Mouse (Mus musculus) cortical plate, adult 2 months (tissue): ENCODE data around the gene Htr1f.

Experiments
- CTCF ChIP-seq: fragments of 200-500 bp; IDR thresholded peaks from 2 replicates; pipeline ENCODE4 v1.5.1; 2011; ENCODE audit warnings: mild to moderate bottlenecking, control low read depth, low read length; ENCODE audit not compliant: insufficient read depth; ENCODE audit errors: extremely low read depth
- POLR2A ChIP-seq: fragments of 200-500 bp; IDR thresholded peaks from 2 replicates; pipeline ENCODE4 v1.6.1; 2011; ENCODE audit warnings: mild to moderate bottlenecking, low read length, control low read depth; ENCODE audit not compliant: insufficient read depth; ENCODE audit errors: extremely low read depth

DNA sequence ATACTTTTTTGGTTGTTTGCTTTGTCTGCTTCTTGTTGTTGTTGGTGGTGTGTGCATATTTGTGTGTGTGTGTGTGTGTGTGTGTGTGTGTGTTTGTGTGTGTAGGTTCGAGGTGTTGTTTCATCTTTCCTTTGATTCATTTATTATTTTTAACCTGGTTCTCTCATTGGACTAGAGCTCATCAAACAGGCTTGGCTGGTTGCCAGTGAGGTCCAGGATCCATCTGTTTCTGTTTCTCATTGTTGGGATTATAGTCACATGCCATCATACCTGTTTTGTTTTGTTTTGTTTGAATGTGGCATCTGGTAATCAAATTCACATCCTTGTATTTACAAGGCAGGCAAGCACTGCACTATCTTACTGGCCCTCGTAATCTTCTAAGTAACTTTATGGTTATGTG lies 34.1 kb upstream of the Htr1f start:
- TF ChIP-seq CTCF = no peak
- no peak for TF ChIP-seq POLR2A
